Mouse (Mus musculus) stomach, postnatal 0 days (tissue): ENCODE measurements around the gene Vmn1r112. TPM values are rescaled to one million over a fixed set of nuclear protein-coding genes. Genes with fewer than 3 reads are reported as not detected.
"Not testable (repeated sequence)": the region's sequence is repeated elsewhere in the genome, so short reads cannot be mapped to it uniquely, and the experiment has no call there.

Source experiments
- ATAC-seq: fragments of 200-750 bp; cut with Nextera tagmentation; 2 replicates; pipeline ENCODE4 v1.8.0; 2017; ENCODE audit not compliant: low FRiP score, low TSS enrichment
- DNase-seq: peaks from one replicate; pipeline ENCODE4 v3.0.0-alpha.2; 2016; ENCODE audit warnings: low spot score
- H3K27ac ChIP-seq: fragments of 300-500 bp; sonication (generic); replicated peaks from 2 replicates; pipeline ENCODE4 v1.5.1; 2014; ENCODE audit warnings: mild to moderate bottlenecking, control low read depth
- H3K27me3 ChIP-seq: fragments of 300-500 bp; sonication (generic); 2 replicates; pipeline ENCODE4 v1.6.1; 2014; ENCODE audit warnings: low read length; ENCODE audit not compliant: control insufficient read depth, insufficient read depth
- H3K36me3 ChIP-seq: fragments of 300-500 bp; sonication (generic); 2 replicates; pipeline ENCODE4 v1.6.1; 2014; ENCODE audit warnings: low read length, mixed read lengths; ENCODE audit not compliant: control insufficient read depth, insufficient read depth
- H3K4me1 ChIP-seq: fragments of 300-500 bp; sonication (generic); replicated peaks from 2 replicates; pipeline ENCODE4 v1.6.1; 2014; ENCODE audit warnings: antibody characterized with exemption; ENCODE audit not compliant: control insufficient read depth, insufficient read depth
- H3K4me2 ChIP-seq: fragments of 300-500 bp; sonication (generic); replicated peaks from 2 replicates; pipeline ENCODE4 v1.6.1; 2014; ENCODE audit warnings: low read depth, mild to moderate bottlenecking, control low read depth, moderate library complexity
- H3K4me3 ChIP-seq: fragments of 300-500 bp; sonication (generic); 2 replicates; pipeline ENCODE4 v1.5.1; 2014; ENCODE audit warnings: low read depth, low read length, control low read depth
- H3K9ac ChIP-seq: fragments of 300-500 bp; sonication (generic); 2 replicates; pipeline ENCODE4 v1.6.1; 2014; ENCODE audit warnings: mild to moderate bottlenecking, low read length, control low read depth, mixed read lengths
- H3K9me3 ChIP-seq: fragments of 300-500 bp; sonication (generic); 2 replicates; pipeline ENCODE4 v1.6.1; 2016; ENCODE audit warnings: low read length; ENCODE audit not compliant: control insufficient read depth
- WGBS: fragments of 180-500 bp; shearing (Covaris S2); extraction: QIAGEN DNeasy Blood & Tissue Kit; methylation state at CpG from one replicate; pipeline ENCODE4 v1.1.7; 2014; 5-methylcytosine and 5-hydroxymethylcytosine counted together
- polyA plus RNA-seq: library from polyadenylated mRNA; unstranded; fragments of >200 nt; fragmentation: Nextera tagmentation; extraction: Ambion mirVana; gene quantifications from 2 replicates; pipeline ENCODE4 v1.2.1, GENCODE M21; 2015

Gene Vmn1r112
- polyA plus RNA-seq = not detected in 2 replicates

DNA sequence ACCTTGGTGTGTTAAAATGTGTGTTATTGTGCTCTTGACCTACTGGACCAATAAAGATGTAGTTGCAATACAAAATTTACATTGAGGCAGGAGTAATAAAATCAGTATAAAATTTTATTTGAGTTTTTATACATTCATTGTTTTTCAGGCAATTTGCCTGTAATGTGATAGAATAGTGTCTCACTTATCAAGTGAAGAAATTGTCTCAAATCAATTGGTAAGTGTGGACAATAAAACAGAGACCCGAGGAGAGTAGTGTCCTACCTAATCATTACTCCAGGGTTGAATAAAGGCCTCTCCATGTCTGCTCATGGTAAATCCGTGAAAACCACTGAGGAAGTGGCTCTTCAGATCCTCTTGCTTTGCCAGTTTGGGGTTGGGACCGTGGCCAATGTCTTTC, at the start of gene Vmn1r112:
Gene Vmn1r112, plus strand, starts transcription at position 301 of the 400 bp plus-strand sequence.
- not testable (repeated sequence) for H3K9ac ChIP-seq, H3K27me3 ChIP-seq, H3K4me2 ChIP-seq, ATAC-seq, H3K36me3 ChIP-seq, H3K4me1 ChIP-seq, DNase-seq, H3K9me3 ChIP-seq, H3K4me3 ChIP-seq, H3K27ac ChIP-seq
- WGBS = no CpG with 5 or more reads among the region's 3 CpGs

DNA sequence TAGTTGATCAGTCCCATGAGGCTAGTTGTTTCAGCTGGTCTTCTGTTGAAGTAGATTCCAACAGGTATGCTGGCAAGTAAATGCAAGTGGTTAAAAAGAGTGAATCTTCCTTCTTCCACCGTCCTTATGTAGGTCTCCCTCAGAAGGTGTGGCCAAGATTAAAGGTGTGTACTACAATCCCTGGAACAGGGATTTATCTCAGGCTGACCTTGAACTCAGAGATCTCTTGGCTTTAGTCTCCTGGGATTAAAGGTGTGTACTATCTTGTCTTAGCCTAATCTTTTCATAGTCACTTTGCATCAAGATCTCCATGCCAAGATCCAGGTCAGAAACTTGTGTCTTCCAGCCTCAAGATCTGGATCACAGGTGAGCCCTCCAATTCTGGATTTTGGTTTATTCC, 40.5 kb upstream of the Vmn1r112 start, which contains the start of gene Gm10668:
Gene Gm10668, minus strand, starts transcription at position 101 of the 400 bp plus-strand sequence.
- not testable (repeated sequence) for H3K4me2 ChIP-seq, ATAC-seq, H3K9me3 ChIP-seq, DNase-seq, H3K4me3 ChIP-seq, H3K4me1 ChIP-seq, H3K27ac ChIP-seq, H3K9ac ChIP-seq, H3K36me3 ChIP-seq, H3K27me3 ChIP-seq
- WGBS = no CpG with 5 or more reads among the region's 1 CpGs

DNA sequence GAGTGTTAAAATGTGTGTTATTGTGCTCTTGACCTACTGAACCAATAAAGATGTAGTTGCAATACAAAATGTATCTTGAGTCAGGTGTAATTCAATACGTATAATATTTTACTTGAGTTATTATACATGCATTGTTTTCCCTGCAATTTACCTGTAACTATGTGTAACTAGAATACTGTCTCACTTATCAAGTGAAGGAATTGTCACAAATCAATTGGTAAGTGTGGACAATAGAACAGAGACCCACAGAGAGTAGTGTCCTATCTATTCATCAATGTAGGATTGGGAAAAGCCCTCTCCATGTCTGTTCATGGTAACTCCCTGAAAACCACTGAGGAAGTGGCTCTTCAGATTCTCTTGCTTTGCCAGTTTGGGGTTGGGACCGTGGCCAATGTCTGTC, 16.0 kb downstream of the Vmn1r112 start, which contains the start of gene Vmn1r113:
Gene Vmn1r113, plus strand, starts transcription at position 301 of the 400 bp plus-strand sequence.
- H3K4me2 ChIP-seq, H3K9me3 ChIP-seq: not testable (repeated sequence)

DNA sequence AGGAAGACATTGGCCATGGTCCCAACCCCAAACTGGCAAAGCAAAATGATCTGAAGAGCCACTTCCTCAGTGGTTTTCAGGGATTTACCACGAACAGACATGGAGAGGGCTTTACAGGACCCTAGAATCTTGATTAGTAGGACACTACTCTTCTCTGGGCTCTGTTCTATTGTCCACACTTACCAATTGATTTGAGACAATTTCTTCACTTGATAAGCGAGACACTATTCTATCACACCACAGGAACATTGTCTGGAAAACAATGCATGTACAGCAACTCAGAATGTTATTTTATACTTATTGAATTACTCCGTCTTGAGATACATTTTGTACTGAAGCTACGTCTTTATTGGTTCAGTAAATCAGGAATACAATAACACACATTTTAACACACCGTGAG, 41.1 kb downstream of the Vmn1r112 start, which contains the start of gene Vmn1r114:
Gene Vmn1r114, minus strand, starts transcription at position 101 of the 400 bp plus-strand sequence.
- H3K4me1 ChIP-seq, H3K9me3 ChIP-seq, H3K36me3 ChIP-seq, H3K4me2 ChIP-seq, H3K9ac ChIP-seq, H3K27ac ChIP-seq, DNase-seq, H3K27me3 ChIP-seq, H3K4me3 ChIP-seq, ATAC-seq: not testable (repeated sequence)
- WGBS = no CpG with 5 or more reads among the region's 5 CpGs

More for the DNA sequence above, 16.0 kb downstream of the Vmn1r112 start, which contains the start of gene Vmn1r113:
- not testable (repeated sequence) for H3K9ac ChIP-seq, DNase-seq, H3K36me3 ChIP-seq, H3K4me1 ChIP-seq, H3K27me3 ChIP-seq, H3K4me3 ChIP-seq, ATAC-seq, H3K27ac ChIP-seq
- WGBS = 52% methylated on average over 2 of the region's 2 CpGs

Other genes starting within 250 kb of the Vmn1r112 start
- gene Vmn1r104, start 237.3 kb upstream of the Vmn1r112 start, polyA plus RNA-seq = not detected in 2 replicates
- not detected in 2 replicates for gene Gm5726, start 225.4 kb upstream of the Vmn1r112 start, polyA plus RNA-seq
- gene Gm4141, start 194.9 kb upstream of the Vmn1r112 start, polyA plus RNA-seq = not detected in 2 replicates
- gene Gm4513, start 172.2 kb upstream of the Vmn1r112 start, polyA plus RNA-seq = not detected in 2 replicates
- not detected in 2 replicates for gene Vmn1r107, start 102.3 kb upstream of the Vmn1r112 start, polyA plus RNA-seq
- gene Vmn1r111, start 68.0 kb upstream of the Vmn1r112 start, polyA plus RNA-seq = not detected in 2 replicates
- not detected in 2 replicates for gene Gm10668, start 40.6 kb upstream of the Vmn1r112 start, polyA plus RNA-seq
- not detected in 2 replicates for gene Vmn1r113, start 16.1 kb downstream of the Vmn1r112 start, polyA plus RNA-seq
- not detected in 2 replicates for gene Vmn1r114, start 41.0 kb downstream of the Vmn1r112 start, polyA plus RNA-seq
- gene Vmn1r115, start 73.8 kb downstream of the Vmn1r112 start, polyA plus RNA-seq = not detected in 2 replicates
- not detected in 2 replicates for gene Vmn1r116, start 101.1 kb downstream of the Vmn1r112 start, polyA plus RNA-seq
- not detected in 2 replicates for gene Vmn1r117, start 112.9 kb downstream of the Vmn1r112 start, polyA plus RNA-seq
- gene Vmn1r118, start 141.2 kb downstream of the Vmn1r112 start, polyA plus RNA-seq = not detected in 2 replicates
- not detected in 2 replicates for gene Vmn1r119, start 241.3 kb downstream of the Vmn1r112 start, polyA plus RNA-seq